Mouse (Mus musculus) 416B (cell line): ENCODE data around the gene Unc5c.

ENCODE experiments used
- DNase-seq: peaks from one replicate; pipeline ENCODE4 v3.0.0; 2011; ENCODE audit warnings: low read depth

Gene Unc5c

DNA sequence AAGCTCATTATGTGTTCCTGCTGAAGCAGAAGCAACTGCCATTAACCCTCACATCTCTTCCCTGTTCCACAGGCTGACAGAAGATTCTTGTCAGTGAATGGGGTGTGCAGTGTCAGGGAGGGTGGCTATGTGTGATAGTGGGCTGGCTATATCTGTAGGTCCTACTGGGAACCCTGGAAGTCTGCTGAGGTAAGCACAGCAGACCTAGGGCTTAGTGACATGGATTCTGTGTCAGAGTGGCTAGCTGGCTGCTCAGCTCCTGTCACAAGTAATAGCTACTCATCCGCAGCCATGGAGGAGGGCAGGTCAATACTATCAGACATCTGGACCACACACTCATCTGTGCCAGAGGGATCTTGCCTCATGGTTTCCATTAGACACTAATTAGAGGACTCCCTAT lies 349.8 kb downstream of the Unc5c start:
- no peak for DNase-seq

DNA sequence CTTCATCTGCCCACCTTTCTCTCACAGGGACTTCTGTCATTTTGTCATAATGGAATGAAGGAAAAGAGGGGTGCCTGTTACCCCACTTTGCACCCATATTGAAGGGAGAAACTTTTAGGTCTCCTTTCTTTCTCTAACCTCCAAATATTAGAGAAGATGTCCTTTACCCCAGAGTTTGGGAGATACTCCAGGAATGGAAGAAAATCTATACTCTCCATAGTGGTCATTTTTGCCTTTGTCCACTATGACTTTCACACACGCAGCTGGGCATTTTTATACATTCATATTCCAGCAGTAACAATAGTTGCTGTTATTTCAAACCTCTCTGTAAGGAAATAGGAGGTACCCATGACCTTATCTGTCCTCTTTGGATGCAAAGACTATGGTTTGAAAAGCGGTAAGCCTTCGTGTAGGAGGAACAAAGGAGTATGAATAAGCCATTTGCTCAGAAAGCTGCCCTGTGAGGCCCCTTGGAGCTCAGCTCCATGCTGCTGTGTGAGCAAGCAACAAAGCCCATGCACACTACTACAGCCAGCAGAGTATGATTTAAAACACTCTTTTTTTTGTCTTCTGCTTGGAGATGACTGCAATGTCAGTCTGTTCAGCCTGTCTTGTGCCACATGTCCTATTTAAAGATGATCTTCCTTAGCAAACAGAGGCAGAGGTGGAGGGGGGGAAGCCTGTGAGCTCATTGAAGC lies 353.7 kb downstream of the Unc5c start:
- DNase-seq, result no peak

DNA sequence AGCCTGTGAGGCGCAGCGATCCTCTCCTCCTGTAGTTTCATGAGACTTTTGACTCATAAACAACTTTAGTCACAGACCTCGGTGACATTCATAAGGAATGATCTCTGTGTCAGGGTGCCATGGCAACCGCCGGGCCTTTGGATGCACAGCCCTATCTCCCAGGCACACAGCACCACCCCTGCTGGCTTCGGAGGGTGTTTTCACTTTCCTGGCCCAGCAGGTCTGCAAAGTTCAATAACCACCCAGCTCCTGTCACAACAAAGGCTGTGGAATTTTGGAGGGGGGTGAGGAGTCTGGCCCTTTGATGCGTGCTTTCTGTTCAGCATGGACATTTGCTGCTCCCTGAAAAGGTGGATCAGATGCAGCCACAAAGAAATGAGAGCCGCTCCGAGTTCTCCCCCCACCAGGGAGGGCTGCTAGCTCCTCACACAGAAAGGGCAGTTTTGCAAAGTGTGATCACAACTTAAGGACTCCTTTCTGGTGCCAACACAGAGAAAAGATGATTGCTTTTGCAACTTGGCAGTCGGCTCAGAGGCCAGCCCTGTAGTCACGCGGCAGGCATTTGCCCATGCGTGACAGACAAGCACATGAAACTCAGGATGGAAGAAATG lies 354.4 kb downstream of the Unc5c start:
- no peak for DNase-seq

DNA sequence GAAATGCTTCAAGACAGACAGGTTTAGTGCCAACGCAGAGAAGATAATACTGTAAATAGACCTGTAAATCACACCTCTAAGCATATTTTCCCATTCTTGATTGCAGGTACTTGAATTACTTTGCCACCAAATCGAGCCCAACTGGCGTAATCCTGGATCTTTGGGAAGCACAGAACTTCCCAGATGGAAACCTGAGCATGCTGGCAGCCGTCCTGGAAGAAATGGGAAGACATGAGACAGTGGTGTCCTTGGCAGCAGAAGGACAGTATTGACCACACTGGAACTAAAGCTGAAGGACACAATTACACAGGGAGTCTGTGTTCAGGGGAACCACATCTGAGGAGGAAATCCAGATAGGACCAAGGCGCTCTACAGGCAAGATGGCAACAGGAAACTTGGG lies 363.3 kb downstream of the Unc5c start:
- DNase-seq, result no peak

DNA sequence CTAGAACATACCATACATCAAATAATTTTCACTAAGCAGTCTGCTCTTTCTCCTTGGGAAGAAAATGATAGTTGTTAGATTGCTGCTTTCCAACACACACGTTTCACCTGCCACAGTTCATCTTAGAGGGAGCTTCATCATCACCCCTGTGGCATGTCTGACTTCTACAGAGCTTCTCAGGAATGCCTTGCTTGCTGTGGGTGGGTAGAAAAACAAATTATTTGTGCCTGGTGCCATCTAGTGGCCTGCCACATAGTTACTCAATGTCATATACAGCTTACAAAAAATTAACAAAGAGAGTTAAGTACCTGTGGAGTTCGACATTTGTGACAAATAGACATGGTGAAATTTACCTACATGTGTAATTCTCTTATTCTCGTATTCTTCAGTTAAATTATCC lies 366.1 kb downstream of the Unc5c start:
- DNase-seq, result peak; percentile 54

DNA sequence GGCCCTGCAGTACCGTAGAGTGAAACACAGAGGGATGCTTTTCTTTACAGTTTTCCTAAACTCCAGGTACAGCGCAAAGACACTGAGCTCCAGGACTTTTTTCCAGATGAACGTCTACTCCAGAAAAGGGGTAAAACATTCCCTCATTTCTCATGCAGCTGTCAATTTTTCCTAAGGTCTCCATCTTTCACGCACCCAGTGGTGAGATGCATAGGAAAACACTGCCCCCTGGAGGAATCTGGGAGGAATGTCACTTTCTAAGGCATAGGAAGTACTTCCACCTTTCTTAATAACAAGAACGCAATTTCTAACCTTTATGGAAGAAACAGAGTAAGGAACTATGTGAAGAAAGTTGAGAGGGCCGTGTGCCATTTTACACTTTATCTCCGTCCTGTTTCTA lies 373.8 kb downstream of the Unc5c start:
- peak; percentile 39 for DNase-seq

DNA sequence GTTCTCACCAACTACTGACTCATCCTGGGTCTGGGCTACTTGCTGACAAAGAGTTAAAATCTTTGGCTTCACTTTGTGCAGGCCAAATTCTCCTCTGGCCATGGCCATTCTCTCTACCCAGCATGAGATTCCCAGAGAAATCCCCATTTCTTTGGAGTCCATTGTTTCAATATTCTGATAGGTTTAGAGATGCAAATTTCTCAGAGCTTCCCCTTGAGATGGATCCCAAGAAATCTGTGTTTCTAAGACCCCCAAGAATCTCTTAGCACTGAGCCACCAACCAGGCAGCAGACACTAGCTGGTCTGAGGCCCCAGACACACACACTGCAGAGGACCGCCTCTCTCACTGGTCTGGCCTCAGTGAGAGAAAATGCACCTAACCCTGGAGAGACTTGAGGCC lies 384.2 kb downstream of the Unc5c start:
- DNase-seq, result no peak

DNA sequence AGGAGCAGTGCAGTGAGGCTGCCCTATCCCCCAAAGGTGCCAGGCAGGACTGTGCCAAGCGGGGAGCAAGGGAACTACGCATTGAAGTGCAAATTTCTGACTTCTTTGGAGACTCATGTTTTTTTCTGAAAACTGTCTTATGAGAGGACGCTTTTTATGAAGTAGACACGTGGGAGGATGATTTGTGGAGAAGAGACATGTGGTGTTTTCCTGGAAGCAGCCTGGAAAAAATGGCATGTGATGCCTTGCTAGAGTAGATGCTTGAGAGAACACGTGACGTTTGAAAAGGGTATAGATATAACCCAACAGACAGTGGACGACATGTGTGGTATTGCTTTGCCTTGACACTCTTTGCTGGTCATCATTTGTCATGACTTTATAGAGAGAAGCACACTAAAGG lies 385.1 kb downstream of the Unc5c start:
- no peak for DNase-seq

DNA sequence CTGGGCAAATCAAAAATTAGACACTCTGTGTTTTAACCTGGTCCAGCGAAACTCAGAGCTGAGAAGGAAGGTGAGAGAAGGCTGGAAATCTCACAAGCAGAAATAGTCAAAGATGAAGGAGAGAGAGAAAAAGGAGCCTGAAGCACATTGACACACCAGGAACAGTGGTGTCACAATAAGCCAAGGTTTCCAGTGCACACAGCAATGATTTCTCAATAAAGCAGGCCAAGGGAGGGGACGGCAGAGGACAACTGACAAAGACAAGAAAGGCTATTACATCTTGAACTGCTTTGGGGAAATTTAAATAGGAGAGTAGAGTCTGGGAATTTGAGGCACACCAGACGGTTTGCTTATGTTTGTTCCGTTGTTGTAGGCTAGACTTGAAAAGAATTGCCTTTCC lies 389.3 kb downstream of the Unc5c start:
- no peak for DNase-seq

DNA sequence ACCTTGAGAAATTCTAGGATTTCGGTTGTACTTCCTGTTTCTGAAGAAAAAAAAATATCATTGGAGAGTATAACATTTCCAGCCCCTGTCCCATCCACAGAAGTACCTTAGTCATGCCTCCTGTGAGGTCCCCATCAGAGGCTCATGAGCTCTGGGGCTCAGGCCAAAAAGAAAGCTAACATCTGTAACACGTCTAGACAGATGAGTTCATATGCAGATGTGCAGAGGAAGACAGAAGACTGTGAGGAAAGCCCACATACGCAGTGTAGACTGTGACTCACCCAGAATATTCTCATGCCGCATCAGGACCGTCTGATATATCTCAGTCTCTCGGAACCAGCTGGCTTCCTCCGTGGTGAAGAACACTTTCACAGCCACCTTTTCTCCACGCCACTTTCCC lies 392.1 kb downstream of the Unc5c start:
- DNase-seq, result no peak

DNA sequence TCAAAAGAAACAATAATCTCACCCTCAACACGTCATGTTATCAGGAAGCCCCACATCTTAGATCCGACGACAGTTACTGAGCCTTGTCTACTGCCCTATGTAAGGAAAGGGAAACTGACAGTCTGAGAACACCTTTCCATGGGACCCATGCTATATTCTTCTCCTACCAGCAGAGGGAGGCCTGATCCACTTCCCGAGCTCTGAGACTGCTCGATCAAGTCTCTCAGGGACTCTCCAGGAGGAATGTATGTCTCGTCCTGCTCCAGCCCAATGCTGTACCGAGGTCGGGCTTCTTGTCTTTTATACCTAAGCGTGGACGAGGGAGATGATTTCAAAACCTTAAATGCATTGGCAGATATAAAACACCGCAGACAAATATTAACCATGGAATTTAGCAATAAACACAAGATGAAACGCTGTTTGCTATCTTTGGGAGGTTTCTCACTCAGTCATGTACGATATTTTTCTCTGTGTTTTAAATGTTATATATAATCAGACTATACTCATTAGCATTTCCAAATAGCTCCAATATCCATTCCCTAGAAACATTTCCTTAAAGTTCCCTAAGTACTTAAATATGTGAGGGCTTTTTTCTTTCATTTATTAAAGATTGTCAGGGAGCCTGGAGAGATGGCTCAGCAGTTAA lies 397.9 kb downstream of the Unc5c start:
- peak; percentile 58 for DNase-seq

DNA sequence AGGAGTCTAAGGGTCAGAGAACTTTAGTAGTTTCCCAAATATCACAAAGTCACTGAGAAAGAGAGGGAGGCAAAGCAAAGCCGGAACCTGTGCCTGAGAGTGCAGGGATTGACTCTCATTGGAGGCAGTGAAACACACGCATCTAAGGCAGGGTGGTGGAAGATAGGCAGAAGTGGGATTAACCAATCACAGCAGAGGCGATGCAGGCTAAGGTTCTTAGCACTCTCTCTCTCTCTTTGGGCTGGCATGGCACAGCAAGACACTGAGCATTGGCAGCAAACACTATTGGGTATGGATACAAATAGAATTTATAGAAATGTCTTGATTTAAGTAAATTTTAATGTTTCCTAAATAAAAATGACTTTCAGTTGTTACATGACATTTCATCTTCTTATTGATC lies 406.8 kb downstream of the Unc5c start:
- no peak for DNase-seq

DNA sequence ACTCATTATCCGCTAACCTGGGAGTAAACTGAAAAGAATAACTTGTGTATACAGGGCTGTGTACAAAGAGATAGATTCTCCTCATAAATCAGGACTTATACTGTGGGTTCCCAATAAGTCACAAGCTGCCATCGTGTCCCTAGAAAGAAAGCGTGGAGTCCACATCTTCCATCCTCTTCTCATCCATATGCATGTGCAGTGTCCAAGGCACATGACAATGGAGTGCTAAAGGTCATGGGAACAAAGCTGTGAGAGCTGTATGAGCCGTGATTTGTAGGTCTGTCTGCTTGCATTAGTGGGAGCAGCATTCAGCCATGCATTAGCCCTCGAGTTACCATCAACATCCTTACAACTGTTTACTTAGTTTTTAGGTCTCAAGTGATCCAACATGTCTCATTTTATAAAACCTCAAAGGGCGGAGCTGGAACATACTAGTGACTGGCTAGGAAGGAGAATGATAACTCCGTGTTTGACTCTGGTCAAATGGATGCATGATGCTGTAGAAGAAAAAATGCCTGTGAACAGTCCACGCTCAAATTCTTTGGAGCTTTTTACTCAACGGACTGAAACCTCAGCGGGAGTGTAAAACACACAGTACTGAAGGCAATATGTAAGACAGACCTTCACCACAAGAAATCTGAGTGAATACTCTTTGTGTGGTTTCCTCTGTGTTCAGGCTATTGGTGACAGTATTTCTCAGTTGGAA lies 407.5 kb downstream of the Unc5c start:
- no peak for DNase-seq

DNA sequence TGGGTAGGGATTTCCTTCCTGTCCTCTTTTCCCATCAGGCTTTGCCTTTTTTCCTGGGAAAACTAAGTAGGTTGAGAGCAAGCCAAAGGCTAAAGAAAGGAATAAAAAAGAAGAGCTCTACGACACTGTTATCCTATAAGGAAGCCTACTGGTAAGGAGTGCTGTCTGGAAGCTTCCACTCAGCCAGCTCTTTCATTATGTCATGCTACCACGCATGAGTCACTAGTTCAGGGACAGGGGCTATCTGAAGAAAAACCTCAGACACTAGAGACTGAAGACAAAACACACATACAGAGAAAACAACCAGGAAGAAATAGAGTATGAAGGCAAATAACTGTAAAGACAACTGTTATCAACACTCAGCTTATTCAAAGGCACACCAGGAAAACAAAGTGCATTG lies 417.5 kb downstream of the Unc5c start:
- DNase-seq, result no peak

DNA sequence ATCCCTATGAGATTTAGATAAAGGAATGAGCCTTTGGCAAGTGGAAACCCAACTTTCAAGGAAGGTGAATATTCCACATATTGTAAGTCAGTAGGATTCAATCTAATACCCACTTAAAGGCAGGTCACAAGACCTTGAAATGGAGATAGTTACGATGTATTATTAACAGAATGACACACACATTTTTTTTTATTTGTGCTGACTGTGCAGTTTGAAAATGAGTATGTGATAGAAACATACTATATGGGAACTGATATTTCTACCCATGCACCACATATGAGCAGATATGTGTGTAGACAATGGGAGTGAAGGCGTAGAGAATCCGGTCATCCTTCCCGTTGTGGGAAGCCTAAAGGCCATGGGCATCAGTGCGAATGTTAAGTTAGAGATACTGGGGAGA lies 419.2 kb downstream of the Unc5c start:
- no peak for DNase-seq
